Mouse (Mus musculus) CD4-positive, CD25-positive, alpha-beta regulatory T cell, adult 4 months (primary cell): Measurements from ENCODE around the gene Atad1. TPM values are rescaled to one million over a fixed set of nuclear protein-coding genes. Genes with fewer than 3 reads are reported as not detected.

Source experiments
- polyA plus RNA-seq, 2 experiments: library from polyadenylated mRNA; unstranded; fragments of 100-300 nt; shearing (Covaris generic); gene quantifications; one replicate each; pipeline ENCODE4 v1.2.1; 2017

Gene Atad1
- polyA plus RNA-seq, 2 experiments from 2014 or later: 85.5 to 94.9 TPM

Other genes starting within 250 kb of the Atad1 start
- under 1 TPM; 0.16 to 0.35 TPM for gene Papss2, start 144.0 kb downstream of the Atad1 start, polyA plus RNA-seq
- 10 to 100 TPM; 12.8 to 17.3 TPM for gene Pten, start 17.7 kb upstream of the Atad1 start, polyA plus RNA-seq